Mouse (Mus musculus): ENCODE results near the gene Ubxn6. TPM values are rescaled to one million over a fixed set of nuclear protein-coding genes. Genes with fewer than 3 reads are reported as not detected.

Gene Ubxn6
- polyA plus RNA-seq, 1 experiment from 2014 or later, result 17.9 TPM

DNA sequence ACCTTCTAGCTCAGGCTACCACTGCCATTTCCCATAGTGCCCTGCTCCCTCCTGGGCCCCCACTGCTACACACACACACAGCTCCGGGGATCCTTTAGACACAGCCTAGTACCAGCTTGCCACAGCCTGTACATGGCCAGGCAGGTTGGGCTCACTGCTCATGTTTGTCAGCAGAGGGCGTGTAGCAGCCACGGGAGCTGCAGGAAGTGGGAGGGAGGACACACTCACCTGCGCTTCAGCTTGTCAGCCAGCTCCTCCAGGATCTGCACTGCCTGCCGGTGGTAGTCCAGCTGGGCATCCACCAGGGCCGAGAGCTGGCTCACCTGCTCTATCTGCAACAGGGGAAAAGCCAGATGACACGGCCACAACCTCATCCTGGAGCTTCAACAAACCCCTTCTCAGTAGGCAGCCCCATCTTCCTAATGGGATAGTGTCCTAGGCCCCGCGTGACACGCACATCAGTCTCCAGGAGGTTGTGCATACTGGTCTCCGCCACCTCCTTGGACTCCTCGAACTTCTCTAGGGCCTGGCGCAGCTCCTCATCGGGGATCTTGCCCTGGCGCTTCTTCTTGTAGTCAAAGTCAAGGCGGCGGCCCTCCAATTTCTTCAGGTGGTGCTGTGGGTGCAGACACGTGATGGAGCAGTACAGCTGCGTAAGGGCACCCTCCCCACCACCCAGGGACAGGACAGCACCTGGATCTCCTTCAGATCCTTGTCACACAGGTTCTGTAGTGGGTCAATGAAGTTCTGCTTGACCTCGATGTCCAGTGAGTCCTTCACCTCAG, 56.3 kb downstream of the Ubxn6 start:
- H3K27me3 ChIP-seq (replicated peaks), result no peaks in the 10 kb centered on the region
- H3K36me3 ChIP-seq, result peaks cover 78% of the 10 kb centered on the region

GRCm38 (mm10) chr17:56017848-56018247, 57.0 kb downstream of the Ubxn6 start:
- no peaks in the 10 kb centered on the region for H3K9me3 ChIP-seq (replicated peaks)
- WGBS (ENCODE audit: insufficient replicate concordance), result 86% methylated on average over 7 of the region's 7 CpGs
- H3K4me3 ChIP-seq, result no peak overlapping the region
- no peak for ATAC-seq
- no peak overlapping the region for H3K27ac ChIP-seq
- no peak overlapping the region for H3K9ac ChIP-seq
- no peaks in the 10 kb centered on the region for H3K27me3 ChIP-seq (replicated peaks)
- peaks cover 79% of the 10 kb centered on the region for H3K36me3 ChIP-seq
- H3K4me1 ChIP-seq, result peaks cover 16% of the 10 kb centered on the region
- no peak overlapping the region for H3K4me2 ChIP-seq

More for the DNA sequence above, 56.3 kb downstream of the Ubxn6 start:
- Histone ChIP-seq H3K9ac (no peak overlapping the region), H3K9me3 (replicated peaks) (no peaks in the 10 kb centered on the region), H3K27ac (no peak overlapping the region), H3K4me2 (no peak overlapping the region), H3K4me1 (peaks cover 21% of the 10 kb centered on the region), H3K4me3 (no peak overlapping the region)
- 0 out of 2 replicates have a peak, but pooled peaks have one; percentile 15 for ATAC-seq
- 75% methylated on average over 20 of the region's 20 CpGs for WGBS (ENCODE audit: insufficient replicate concordance)

Other genes starting within 250 kb of the Ubxn6 start
- 3.0 and 3.3 TPM in 2 replicates for gene Zfp119a, start 196.1 kb downstream of the Ubxn6 start, polyA plus RNA-seq (2016; fragmentation: Nextera tagmentation; extraction: Ambion mirVana)
- 8.3 and 9.8 TPM in 2 replicates for gene Zfp959, start 182.9 kb downstream of the Ubxn6 start, polyA plus RNA-seq (2016; fragmentation: Nextera tagmentation; extraction: Ambion mirVana)
- 1.8 and 2.5 TPM in 2 replicates for gene Zfp119b, start 125.5 kb downstream of the Ubxn6 start, polyA plus RNA-seq (2016; fragmentation: Nextera tagmentation; extraction: Ambion mirVana)
- 4.5 and 5.4 TPM in 2 replicates for gene Ebi3, start 122.4 kb downstream of the Ubxn6 start, polyA plus RNA-seq (2016; fragmentation: Nextera tagmentation; extraction: Ambion mirVana)
- 14.6 and 15.6 TPM in 2 replicates for gene Yju2, start 115.9 kb downstream of the Ubxn6 start, polyA plus RNA-seq (2016; fragmentation: Nextera tagmentation; extraction: Ambion mirVana)
- 0.81 and 0.95 TPM in 2 replicates for gene Shd, start 104.6 kb downstream of the Ubxn6 start, polyA plus RNA-seq (2016; fragmentation: Nextera tagmentation; extraction: Ambion mirVana)
- 1.7 and 2.3 TPM in 2 replicates for gene Fsd1, start 88.5 kb downstream of the Ubxn6 start, polyA plus RNA-seq (2016; fragmentation: Nextera tagmentation; extraction: Ambion mirVana)
- gene Stap2, start 69.4 kb downstream of the Ubxn6 start, polyA plus RNA-seq (2016; fragmentation: Nextera tagmentation; extraction: Ambion mirVana), result 1.8 and 2.1 TPM in 2 replicates
- gene Mpnd, start 69.3 kb downstream of the Ubxn6 start, polyA plus RNA-seq (2016; fragmentation: Nextera tagmentation; extraction: Ambion mirVana), result 27.4 and 29.1 TPM in 2 replicates
- 66.4 and 67.9 TPM in 2 replicates for gene Sh3gl1, start 38.4 kb downstream of the Ubxn6 start, polyA plus RNA-seq (2016; fragmentation: Nextera tagmentation; extraction: Ambion mirVana)
- 34.3 and 37.6 TPM in 2 replicates for gene Chaf1a, start 34.6 kb downstream of the Ubxn6 start, polyA plus RNA-seq (2016; fragmentation: Nextera tagmentation; extraction: Ambion mirVana)
- 86.7 and 89.4 TPM in 2 replicates for gene Hdgfl2, start 4.6 kb upstream of the Ubxn6 start, polyA plus RNA-seq (2016; fragmentation: Nextera tagmentation; extraction: Ambion mirVana)
- 0.05 and 0.06 TPM in 2 replicates for gene Plin4, start 34.8 kb upstream of the Ubxn6 start, polyA plus RNA-seq (2016; fragmentation: Nextera tagmentation; extraction: Ambion mirVana)
- 0.25 and 0.38 TPM in 2 replicates for gene Plin5, start 42.6 kb upstream of the Ubxn6 start, polyA plus RNA-seq (2016; fragmentation: Nextera tagmentation; extraction: Ambion mirVana)
- 0.27 and 0.48 TPM in 2 replicates for gene Lrg1, start 47.0 kb upstream of the Ubxn6 start, polyA plus RNA-seq (2016; fragmentation: Nextera tagmentation; extraction: Ambion mirVana)
- gene Sema6b, start 65.3 kb upstream of the Ubxn6 start, polyA plus RNA-seq (2016; fragmentation: Nextera tagmentation; extraction: Ambion mirVana), result 1.5 and 1.7 TPM in 2 replicates
- 3.7 TPM in 2 replicates for gene Tnfaip8l1, start 87.4 kb upstream of the Ubxn6 start, polyA plus RNA-seq (2016; fragmentation: Nextera tagmentation; extraction: Ambion mirVana)
- gene Mydgf, start 108.9 kb upstream of the Ubxn6 start, polyA plus RNA-seq (2016; fragmentation: Nextera tagmentation; extraction: Ambion mirVana), result 66.2 and 71.0 TPM in 2 replicates
- 27.1 and 28.5 TPM in 2 replicates for gene Dpp9, start 143.9 kb upstream of the Ubxn6 start, polyA plus RNA-seq (2016; fragmentation: Nextera tagmentation; extraction: Ambion mirVana)
- gene Fem1a, start 181.8 kb upstream of the Ubxn6 start, polyA plus RNA-seq (2016; fragmentation: Nextera tagmentation; extraction: Ambion mirVana), result 10.2 and 10.7 TPM in 2 replicates
- 3.8 and 4.1 TPM in 2 replicates for gene Ticam1, start 201.8 kb upstream of the Ubxn6 start, polyA plus RNA-seq (2016; fragmentation: Nextera tagmentation; extraction: Ambion mirVana)
- gene Plin3, start 217.8 kb upstream of the Ubxn6 start, polyA plus RNA-seq (2016; fragmentation: Nextera tagmentation; extraction: Ambion mirVana), result 28.3 and 30.2 TPM in 2 replicates
- gene Arrdc5, start 225.3 kb upstream of the Ubxn6 start, polyA plus RNA-seq (2016; fragmentation: Nextera tagmentation; extraction: Ambion mirVana), result not detected in 2 replicates
- 153 and 154 TPM in 2 replicates for gene Uhrf1, start 228.3 kb upstream of the Ubxn6 start, polyA plus RNA-seq (2016; fragmentation: Nextera tagmentation; extraction: Ambion mirVana)